Mouse (Mus musculus) C2C12 (cell line): ENCODE results near the gene Copg2. TPM values are rescaled to one million over a fixed set of nuclear protein-coding genes. Genes with fewer than 3 reads are reported as not detected.

Experiments
- H3K27me3 ChIP-seq: one replicate; pipeline ENCODE4 v1.6.1; 2011; ENCODE audit not compliant: control insufficient read depth, insufficient read depth, insufficient read length
- H3K36me3 ChIP-seq: one replicate; pipeline ENCODE4 v1.6.1; 2011; ENCODE audit not compliant: control insufficient read depth, insufficient read depth
- H3K4me3 ChIP-seq: one replicate; pipeline ENCODE4 v1.5.1; 2011; ENCODE audit warnings: mild to moderate bottlenecking, control low read depth; ENCODE audit not compliant: poor library complexity, insufficient read depth, severe bottlenecking
- H3K79me2 ChIP-seq: one replicate; pipeline ENCODE4 v1.6.1; 2011; ENCODE audit not compliant: control insufficient read depth, insufficient read depth
- H3K79me3 ChIP-seq: one replicate; pipeline ENCODE4 v1.6.1; 2011; ENCODE audit warnings: low read depth, control low read depth
- H3ac ChIP-seq: one replicate; pipeline ENCODE3; 2011; ENCODE audit warnings: low read depth; ENCODE audit not compliant: control insufficient read depth, insufficient read length
- CEBPB ChIP-seq: IDR thresholded peaks from one replicate; pipeline ENCODE4 v1.6.1; 2011; ENCODE audit warnings: low read depth, mild to moderate bottlenecking, control low read depth, moderate library complexity
- CTCF ChIP-seq: IDR thresholded peaks from one replicate; pipeline ENCODE4 v1.5.1; 2011; ENCODE audit not compliant: control insufficient read depth, insufficient read depth, insufficient read length
- FOSL1 ChIP-seq: IDR thresholded peaks from one replicate; pipeline ENCODE4 v1.8.0; 2011; ENCODE audit warnings: mild to moderate bottlenecking, low read length; ENCODE audit not compliant: poor library complexity, insufficient read depth, severe bottlenecking
- MAX ChIP-seq: IDR thresholded peaks from one replicate; pipeline ENCODE4 v1.6.1; 2011; ENCODE audit warnings: mild to moderate bottlenecking, control low read depth
- MYOD1 ChIP-seq: IDR thresholded peaks from one replicate; pipeline ENCODE4 v1.6.1; 2011; ENCODE audit warnings: low read depth; ENCODE audit not compliant: control insufficient read depth, insufficient read length
- MYOG ChIP-seq: IDR thresholded peaks from one replicate; pipeline ENCODE4 v1.6.1; 2011; ENCODE audit not compliant: control insufficient read depth, insufficient read length; ENCODE audit errors: extremely low read depth
- USF1 ChIP-seq: IDR thresholded peaks from one replicate; pipeline ENCODE4 v1.6.1; 2011; ENCODE audit warnings: low read depth, mild to moderate bottlenecking, control low read depth, moderate library complexity
- polyA plus RNA-seq: library from polyadenylated mRNA; unstranded; fragments of >200 nt; fragmentation: generic; extraction: Trizol; gene quantifications from one replicate; pipeline ENCODE4 v1.2.1, GENCODE M21; 2012; ENCODE audit warnings: missing spikeins

The Copg2 gene
- polyA plus RNA-seq, 1 experiment = 12.0 TPM

DNA sequence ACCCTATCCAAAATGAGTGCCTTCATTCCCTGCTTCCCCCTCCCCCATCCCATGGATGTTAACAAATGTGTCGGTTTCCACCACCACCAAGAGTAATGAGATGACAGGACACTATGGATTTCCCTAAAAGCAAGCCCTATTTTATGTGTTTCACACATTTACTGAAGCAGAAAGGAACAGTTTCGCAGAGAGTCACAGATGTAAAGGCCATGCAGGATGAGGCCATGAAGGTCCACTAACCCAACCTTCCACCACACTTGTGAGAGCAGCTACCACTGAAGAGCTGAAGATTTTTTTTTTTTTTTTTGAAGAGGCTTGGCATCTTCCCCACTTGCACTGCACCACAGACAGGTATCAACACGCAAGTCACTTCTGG is 787 bp downstream of the Copg2 start:
- Histone ChIP-seq H3K79me3 (no peaks in the 10 kb centered on the region), H3K27me3 (no peaks in the 10 kb centered on the region), H3K36me3 (no peaks in the 10 kb centered on the region), H3K79me2 (no peaks in the 10 kb centered on the region), H3K4me3 (peak overlapping the region; percentile 57), H3ac (peak overlapping the region; percentile 84)
- no peak for TF ChIP-seq MYOG
- TF ChIP-seq USF1 = no peak
- TF ChIP-seq FOSL1 = no peak

DNA sequence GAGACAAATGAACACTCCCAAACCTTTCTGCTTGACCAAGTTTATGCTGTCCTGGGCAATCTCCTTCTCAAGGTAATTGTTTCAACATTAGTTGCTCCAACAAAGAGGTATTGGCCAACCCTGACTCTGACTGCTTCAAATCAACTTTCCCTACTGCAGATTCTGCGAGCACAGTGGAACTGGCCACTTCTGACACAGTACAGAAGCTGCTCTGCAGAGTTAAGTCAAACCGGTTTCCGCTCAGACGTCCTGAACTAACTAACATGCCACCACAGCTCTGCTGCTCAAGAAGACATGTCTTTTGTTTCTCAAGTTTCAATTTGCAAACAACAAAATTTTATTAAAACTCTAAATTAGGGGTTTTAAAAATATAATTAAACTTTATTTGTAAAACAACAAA is 3.5 kb downstream of the Copg2 start:
- TF ChIP-seq MAX (no peak), MYOG (no peak), CTCF (no peak)
- Histone ChIP-seq H3K27me3 (no peaks in the 10 kb centered on the region), H3K79me3 (no peaks in the 10 kb centered on the region), H3K79me2 (no peaks in the 10 kb centered on the region), H3K36me3 (peaks cover 5% of the 10 kb centered on the region), H3K4me3 (no peak overlapping the region), H3ac (no peak overlapping the region)

- TF ChIP-seq MAX (no peak), CTCF (no peak), MYOD1 (no peak), USF1 (no peak), CEBPB (no peak), MYOG (no peak), FOSL1 (no peak)
- peaks cover 5% of the 10 kb centered on the region for H3K36me3 ChIP-seq
- H3K79me3 ChIP-seq = no peaks in the 10 kb centered on the region
- H3ac ChIP-seq = no peak overlapping the region
- H3K4me3 ChIP-seq = no peak overlapping the region
- H3K79me2 ChIP-seq = no peaks in the 10 kb centered on the region
- H3K27me3 ChIP-seq = no peaks in the 10 kb centered on the region
Observed at GRCm38 (mm10) chr6:30891761-30892160, 4.8 kb downstream of the Copg2 start.

- no peak overlapping the region for H3K4me3 ChIP-seq
- H3K79me2 ChIP-seq = no peaks in the 10 kb centered on the region
- TF ChIP-seq MYOG (no peak), MYOD1 (no peak), FOSL1 (no peak), CEBPB (no peak), CTCF (no peak), MAX (no peak), USF1 (no peak)
- H3K36me3 ChIP-seq = peaks cover 11% of the 10 kb centered on the region
- H3K27me3 ChIP-seq = no peaks in the 10 kb centered on the region
- H3K79me3 ChIP-seq = no peaks in the 10 kb centered on the region
- H3ac ChIP-seq = no peak overlapping the region
Observed at GRCm38 (mm10) chr6:30884856-30885255, 11.7 kb downstream of the Copg2 start.

GRCm38 (mm10) chr6:30883491-30883890 is 13.1 kb downstream of the Copg2 start:
- Histone ChIP-seq H3K79me2 (no peaks in the 10 kb centered on the region), H3K79me3 (no peaks in the 10 kb centered on the region), H3K4me3 (no peak overlapping the region), H3K27me3 (no peaks in the 10 kb centered on the region), H3K36me3 (peaks cover 6% of the 10 kb centered on the region), H3ac (no peak overlapping the region)
- TF ChIP-seq MAX = no peak
- TF ChIP-seq CEBPB = peak; percentile 46

DNA sequence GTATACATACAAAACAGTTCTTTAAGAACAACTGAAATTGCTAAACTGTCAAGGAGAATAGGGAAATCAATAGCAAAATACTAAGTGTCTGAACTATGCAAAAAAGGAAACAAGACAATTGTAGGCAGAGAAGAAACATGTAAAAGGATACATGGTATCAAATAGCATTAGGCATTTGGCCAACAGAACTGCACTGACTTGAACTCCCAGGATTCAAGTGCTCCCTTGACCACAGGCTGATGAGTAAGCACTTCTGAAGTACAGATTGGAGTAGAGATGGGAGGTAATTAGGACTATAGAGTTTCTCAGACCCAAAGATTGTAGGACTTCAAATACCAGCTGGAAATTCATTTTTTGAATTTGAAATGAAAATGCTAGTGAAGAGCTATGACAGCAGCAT is 19.9 kb downstream of the Copg2 start:
- Histone ChIP-seq H3K36me3 (peaks cover 7% of the 10 kb centered on the region), H3K79me3 (no peaks in the 10 kb centered on the region), H3K27me3 (no peaks in the 10 kb centered on the region), H3K79me2 (no peaks in the 10 kb centered on the region), H3K4me3 (no peak overlapping the region), H3ac (no peak overlapping the region)
- no peak for TF ChIP-seq MYOD1
- TF ChIP-seq USF1 = no peak
- no peak for TF ChIP-seq FOSL1
- TF ChIP-seq CEBPB = no peak
- TF ChIP-seq CTCF = no peak
- no peak for TF ChIP-seq MAX
- TF ChIP-seq MYOG = no peak

DNA sequence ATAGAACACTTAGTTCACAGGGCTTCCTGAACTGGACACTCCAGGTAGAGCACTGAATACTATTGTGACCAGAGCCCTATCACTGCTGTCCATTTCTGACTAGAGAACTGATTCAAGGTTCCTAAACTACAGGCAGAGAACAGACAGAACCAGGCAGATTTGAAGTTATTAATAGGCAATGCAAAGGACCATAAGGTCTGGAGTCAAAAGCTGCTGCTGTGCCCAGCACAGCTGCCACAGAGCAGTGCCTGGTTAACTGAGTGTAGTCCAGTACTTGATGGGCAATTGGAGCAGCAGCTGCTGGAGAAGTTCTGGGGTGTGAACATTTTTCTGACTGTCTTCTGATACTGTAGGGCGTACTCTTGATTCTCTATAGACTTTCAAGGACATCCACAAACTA is 30.1 kb downstream of the Copg2 start:
- TF ChIP-seq MYOG = no peak
- no peak for TF ChIP-seq CTCF
- no peak for TF ChIP-seq MYOD1
- TF ChIP-seq CEBPB = no peak
- TF ChIP-seq MAX = no peak
- no peak for TF ChIP-seq USF1
- no peak for TF ChIP-seq FOSL1

More for the DNA sequence above, 30.1 kb downstream of the Copg2 start:
- no peaks in the 10 kb centered on the region for H3K79me2 ChIP-seq
- H3K4me3 ChIP-seq = no peak overlapping the region
- no peaks in the 10 kb centered on the region for H3K27me3 ChIP-seq
- no peak overlapping the region for H3ac ChIP-seq
- H3K36me3 ChIP-seq = no peaks in the 10 kb centered on the region
- H3K79me3 ChIP-seq = no peaks in the 10 kb centered on the region
